Mouse (Mus musculus): ENCODE results near the gene Oit3. TPM values are rescaled to one million over a fixed set of nuclear protein-coding genes. Genes with fewer than 3 reads are reported as not detected.

The Oit3 gene
- polyA plus RNA-seq, 1 experiment from 2014 or later, result 0.82 TPM

DNA sequence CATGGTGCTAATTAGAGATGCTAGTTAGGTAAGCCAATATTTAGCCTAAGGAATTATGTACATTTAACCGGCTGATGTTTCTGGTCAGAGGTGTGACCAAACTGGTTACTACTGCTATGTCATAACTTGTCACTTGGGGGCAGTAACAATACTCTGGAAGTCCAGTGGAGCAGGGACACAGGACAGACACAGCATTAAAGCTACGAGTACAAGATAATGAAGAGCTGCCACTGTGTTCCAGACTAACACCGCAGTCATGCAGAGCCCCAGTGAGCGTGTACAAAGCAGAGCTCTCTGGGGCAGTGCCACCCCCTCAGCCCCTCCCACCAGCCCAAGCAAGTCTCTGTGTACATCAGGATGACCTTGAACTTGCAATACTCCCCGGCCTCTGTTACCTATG lies 10.3 kb upstream of the Oit3 start:
- Histone ChIP-seq H3K9me3 (no peaks in the 10 kb centered on the region), H3K4me3 (no peak overlapping the region), H3K27ac (replicated peaks) (no peak overlapping the region), H3K27me3 (replicated peaks; ENCODE audit: low read depth, poor library complexity, severe bottlenecking) (no peaks in the 10 kb centered on the region), H3K4me1 (peaks cover 9% of the 10 kb centered on the region), H3K36me3 (replicated peaks) (no peaks in the 10 kb centered on the region)
- 56% methylated on average over 5 of the region's 5 CpGs for WGBS
- DNase-seq (ENCODE audit: low spot score), result no peak

DNA sequence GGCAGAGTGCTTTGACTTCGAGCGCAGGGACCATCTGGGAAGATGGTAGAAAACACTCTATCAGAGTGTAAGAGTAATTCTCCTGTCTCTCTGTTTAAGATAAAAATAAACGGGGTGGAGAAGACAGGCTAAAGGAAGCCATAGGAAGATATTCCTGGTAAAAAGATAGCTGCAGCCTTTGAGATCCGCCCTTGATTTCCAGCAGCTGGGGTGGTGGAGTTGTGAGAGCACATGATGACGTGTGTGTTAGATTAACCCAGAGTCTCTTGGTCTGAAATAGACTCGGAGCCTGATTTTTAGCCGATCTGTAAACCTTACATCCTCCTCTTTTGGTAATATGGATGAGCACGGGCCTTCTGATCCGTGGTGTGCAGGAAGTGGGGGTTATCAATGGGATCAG lies 6.0 kb upstream of the Oit3 start:
- H3K36me3 ChIP-seq (replicated peaks), result no peaks in the 10 kb centered on the region
- no peaks in the 10 kb centered on the region for H3K9me3 ChIP-seq
- no peak overlapping the region for H3K4me3 ChIP-seq
- no peaks in the 10 kb centered on the region for H3K27me3 ChIP-seq (replicated peaks; ENCODE audit: low read depth, poor library complexity, severe bottlenecking)
- no peak overlapping the region for H3K27ac ChIP-seq (replicated peaks)
- 74% methylated on average over 9 of the region's 9 CpGs for WGBS
- H3K4me1 ChIP-seq, result peaks cover 26% of the 10 kb centered on the region
- DNase-seq (ENCODE audit: low spot score), result no peak

DNA sequence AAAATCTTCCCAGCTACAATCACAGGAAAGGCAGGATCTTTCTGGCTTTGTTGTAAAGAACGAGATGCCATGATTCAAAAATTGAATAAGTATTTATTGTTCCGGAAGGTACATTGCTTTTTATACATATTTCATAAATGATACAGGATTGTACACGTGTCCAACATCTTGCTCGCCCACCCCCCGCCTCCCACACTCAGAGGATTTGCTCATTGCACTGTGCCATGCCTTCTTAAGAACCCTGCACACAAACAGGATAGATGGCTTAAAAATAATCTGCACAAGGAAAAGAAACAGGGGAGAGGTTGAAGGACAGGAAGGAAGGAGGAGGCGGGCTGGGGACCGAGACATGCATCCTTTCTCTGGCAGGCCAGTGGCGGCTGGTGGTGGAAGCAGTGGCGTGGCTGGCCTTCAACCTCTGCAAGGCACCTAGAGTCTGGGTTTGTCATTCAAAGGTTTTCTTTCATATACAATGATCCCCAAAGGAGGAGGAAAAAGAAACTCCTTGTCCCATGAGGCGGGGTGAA lies 5.4 kb upstream of the Oit3 start:
- Histone ChIP-seq H3K27ac (replicated peaks) (no peak overlapping the region), H3K27me3 (replicated peaks; ENCODE audit: low read depth, poor library complexity, severe bottlenecking) (no peaks in the 10 kb centered on the region), H3K36me3 (replicated peaks) (no peaks in the 10 kb centered on the region), H3K9me3 (no peaks in the 10 kb centered on the region), H3K4me3 (no peak overlapping the region), H3K4me1 (peaks cover 26% of the 10 kb centered on the region)
- no peak for DNase-seq (ENCODE audit: low spot score)
- WGBS, result 78% methylated on average over 10 of the region's 10 CpGs

DNA sequence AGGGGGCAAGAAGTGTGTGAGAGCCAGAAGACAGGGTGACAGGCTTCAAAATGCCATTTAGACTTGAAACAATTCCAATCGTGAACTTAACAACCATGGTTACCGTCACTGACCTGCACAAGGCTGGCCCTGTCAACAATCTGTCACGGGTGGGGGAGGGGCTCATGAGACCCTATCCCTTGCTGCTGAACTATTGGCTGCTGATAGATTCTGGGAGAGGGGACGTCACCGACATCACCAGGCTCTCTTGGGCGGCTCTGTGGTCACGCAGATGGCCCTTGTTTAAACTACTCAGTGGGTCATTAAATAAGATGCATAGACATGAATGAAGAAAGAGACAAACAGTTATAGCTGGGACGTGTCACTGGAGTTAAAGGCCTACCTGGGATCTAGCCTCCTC lies 3.1 kb upstream of the Oit3 start:
- WGBS, result 52% methylated on average over 8 of the region's 8 CpGs
- Histone ChIP-seq H3K9me3 (no peaks in the 10 kb centered on the region), H3K27me3 (replicated peaks; ENCODE audit: low read depth, poor library complexity, severe bottlenecking) (no peaks in the 10 kb centered on the region), H3K4me1 (peaks cover 26% of the 10 kb centered on the region), H3K36me3 (replicated peaks) (no peaks in the 10 kb centered on the region), H3K4me3 (no peak overlapping the region), H3K27ac (replicated peaks) (no peak overlapping the region)
- no peak for DNase-seq (ENCODE audit: low spot score)

DNA sequence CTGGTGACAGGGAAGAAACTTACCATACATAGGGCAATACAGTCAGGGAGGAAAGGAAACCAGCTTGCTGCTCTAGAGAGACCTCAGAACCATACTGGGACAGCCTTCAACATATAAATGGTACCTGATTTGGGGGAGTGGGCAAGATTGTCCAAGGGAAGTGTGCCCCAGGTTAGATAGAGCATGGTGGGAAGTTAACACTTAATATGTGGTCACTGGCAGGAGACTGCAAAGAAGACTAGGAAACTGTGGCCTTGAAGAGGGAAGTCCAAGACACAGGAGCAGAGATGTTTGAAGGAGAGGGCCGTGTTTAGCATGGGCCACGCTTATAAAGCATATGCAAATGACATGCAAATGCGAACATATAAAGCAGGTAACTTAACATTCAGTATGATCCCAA lies 2.5 kb upstream of the Oit3 start:
- no peaks in the 10 kb centered on the region for H3K9me3 ChIP-seq
- no peaks in the 10 kb centered on the region for H3K36me3 ChIP-seq (replicated peaks)
- H3K27ac ChIP-seq (replicated peaks), result no peak overlapping the region
- DNase-seq (ENCODE audit: low spot score), result no peak
- no peak overlapping the region for H3K4me3 ChIP-seq
- 85% methylated on average over 3 of the region's 3 CpGs for WGBS
- no peaks in the 10 kb centered on the region for H3K27me3 ChIP-seq (replicated peaks; ENCODE audit: low read depth, poor library complexity, severe bottlenecking)
- H3K4me1 ChIP-seq, result peaks cover 26% of the 10 kb centered on the region

DNA sequence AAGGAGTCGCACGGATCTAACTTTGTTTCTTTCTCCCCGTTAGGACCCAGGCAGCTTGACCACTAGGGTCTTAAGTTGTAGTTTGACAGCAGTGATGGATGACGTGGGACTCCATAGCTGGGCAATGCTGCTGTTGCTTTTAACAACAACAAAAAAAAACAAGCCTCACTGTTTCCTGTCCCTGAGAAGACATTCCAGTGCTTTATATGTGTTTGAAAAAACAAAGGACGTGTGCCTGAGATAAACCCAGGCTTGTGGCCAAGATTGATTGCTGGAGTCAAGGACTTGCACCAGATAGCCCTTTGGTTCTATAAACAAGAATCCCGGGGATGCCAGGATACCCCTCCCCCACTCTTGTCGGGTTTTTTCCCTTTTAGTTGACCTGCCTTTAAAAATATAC lies 1.6 kb upstream of the Oit3 start:
- Histone ChIP-seq H3K9me3 (no peaks in the 10 kb centered on the region), H3K36me3 (replicated peaks) (no peaks in the 10 kb centered on the region), H3K4me1 (peaks cover 26% of the 10 kb centered on the region), H3K27me3 (replicated peaks; ENCODE audit: low read depth, poor library complexity, severe bottlenecking) (no peaks in the 10 kb centered on the region), H3K4me3 (no peak overlapping the region), H3K27ac (replicated peaks) (no peak overlapping the region)
- DNase-seq (ENCODE audit: low spot score), result no peak
- 51% methylated on average over 7 of the region's 7 CpGs for whole genome bisulfite sequencing

DNA sequence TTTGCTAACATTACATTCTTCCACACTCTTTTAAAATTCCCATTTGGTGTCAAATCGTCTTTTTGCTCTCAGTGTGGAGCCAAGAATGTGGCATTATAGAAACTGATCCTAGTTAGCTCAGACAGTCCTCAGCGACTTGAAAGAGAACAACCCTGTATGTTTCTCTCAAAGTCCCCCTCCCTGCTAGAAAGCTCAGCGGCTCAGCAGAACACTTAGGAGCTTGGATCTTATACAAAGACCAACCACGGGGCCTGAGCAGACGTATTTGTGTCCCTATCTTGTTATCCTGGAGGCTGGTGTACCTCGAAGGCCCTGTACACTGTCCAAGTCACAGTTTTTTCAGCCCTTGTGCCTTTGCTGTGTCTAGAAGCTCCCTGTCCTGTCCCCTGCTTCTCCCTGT lies 1.4 kb downstream of the Oit3 start:
- Histone ChIP-seq H3K4me1 (peaks cover 24% of the 10 kb centered on the region), H3K27ac (replicated peaks) (no peak overlapping the region), H3K27me3 (replicated peaks; ENCODE audit: low read depth, poor library complexity, severe bottlenecking) (no peaks in the 10 kb centered on the region), H3K36me3 (replicated peaks) (no peaks in the 10 kb centered on the region), H3K4me3 (no peak overlapping the region), H3K9me3 (no peaks in the 10 kb centered on the region)
- no peak for DNase-seq (ENCODE audit: low spot score)
- 69% methylated on average over 6 of the region's 6 CpGs for WGBS

DNA sequence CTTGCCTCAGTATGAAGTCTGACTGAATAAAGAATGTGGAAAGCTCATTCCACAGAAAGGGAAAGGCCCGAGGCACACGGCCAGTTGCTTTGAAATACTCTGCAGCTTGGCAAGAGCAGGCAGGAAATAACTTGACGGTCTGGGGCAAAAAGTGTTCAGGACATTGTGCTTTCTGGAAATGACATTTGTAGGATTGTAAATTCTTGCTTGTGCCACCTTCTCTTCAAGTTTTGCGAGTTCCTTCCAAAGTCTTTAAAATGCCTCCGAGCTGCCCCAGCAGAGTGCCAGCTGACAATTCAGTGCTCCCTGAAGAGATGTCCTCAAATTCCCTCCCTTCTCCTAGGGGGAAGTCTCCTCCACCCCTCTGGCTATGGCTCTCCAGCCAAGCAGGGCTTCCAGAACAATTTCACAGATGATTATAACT lies 2.1 kb downstream of the Oit3 start:
- no peaks in the 10 kb centered on the region for H3K36me3 ChIP-seq (replicated peaks)
- DNase-seq (ENCODE audit: low spot score), result no peak
- no peaks in the 10 kb centered on the region for H3K27me3 ChIP-seq (replicated peaks; ENCODE audit: low read depth, poor library complexity, severe bottlenecking)
- H3K27ac ChIP-seq (replicated peaks), result no peak overlapping the region
- H3K4me3 ChIP-seq, result no peak overlapping the region
- H3K9me3 ChIP-seq, result no peaks in the 10 kb centered on the region
- peaks cover 19% of the 10 kb centered on the region for H3K4me1 ChIP-seq
- WGBS, result 50% methylated on average over 5 of the region's 5 CpGs

DNA sequence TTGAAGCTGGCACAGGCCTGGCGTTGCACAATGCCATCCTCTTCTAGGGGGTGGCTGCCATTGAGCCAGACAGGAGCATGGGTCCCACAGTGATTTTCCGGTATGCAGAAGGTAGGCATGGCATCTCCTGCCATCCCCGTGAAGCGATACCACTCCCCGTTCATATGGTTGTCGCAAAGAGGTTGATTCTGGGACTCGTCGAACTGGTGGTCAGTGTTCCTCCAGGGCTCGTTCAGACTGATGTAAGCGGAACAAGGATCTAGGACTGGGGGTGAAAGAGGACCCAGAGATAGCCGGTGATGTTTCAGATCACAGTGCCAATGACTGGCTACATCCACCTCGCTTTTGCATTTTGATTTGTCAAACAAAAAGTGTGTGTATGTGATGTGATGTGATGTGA lies 2.9 kb downstream of the Oit3 start:
- WGBS, result 93% methylated on average over 12 of the region's 12 CpGs
- no peak for DNase-seq (ENCODE audit: low spot score)
- H3K27ac ChIP-seq (replicated peaks), result no peak overlapping the region
- no peak overlapping the region for H3K4me3 ChIP-seq
- H3K36me3 ChIP-seq (replicated peaks), result no peaks in the 10 kb centered on the region
- H3K27me3 ChIP-seq (replicated peaks; ENCODE audit: low read depth, poor library complexity, severe bottlenecking), result no peaks in the 10 kb centered on the region
- no peaks in the 10 kb centered on the region for H3K9me3 ChIP-seq
- H3K4me1 ChIP-seq, result peaks cover 12% of the 10 kb centered on the region

DNA sequence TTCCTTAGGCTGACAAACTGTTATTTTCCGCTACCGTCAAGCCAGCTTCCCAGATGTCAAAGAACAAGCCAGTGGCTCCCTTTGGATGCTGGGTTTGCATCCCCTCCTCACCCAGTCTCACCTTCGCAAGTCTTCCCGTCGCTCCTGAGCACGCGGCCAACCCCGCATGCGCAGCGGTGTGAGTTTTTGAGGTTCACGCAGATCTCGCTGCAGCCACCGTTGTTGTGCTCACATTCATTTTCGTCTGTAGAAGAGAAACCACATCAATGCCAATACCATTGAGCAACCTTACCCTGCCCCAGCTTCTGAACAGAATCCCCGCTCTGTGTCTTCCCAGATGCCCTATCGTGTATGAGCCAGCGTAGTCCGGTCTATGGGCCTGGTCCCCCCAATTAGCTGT lies 5.8 kb downstream of the Oit3 start:
- no peak overlapping the region for H3K4me3 ChIP-seq
- no peak overlapping the region for H3K27ac ChIP-seq (replicated peaks)
- no peaks in the 10 kb centered on the region for H3K36me3 ChIP-seq (replicated peaks)
- no peaks in the 10 kb centered on the region for H3K27me3 ChIP-seq (replicated peaks; ENCODE audit: low read depth, poor library complexity, severe bottlenecking)
- H3K9me3 ChIP-seq, result no peaks in the 10 kb centered on the region
- DNase-seq (ENCODE audit: low spot score), result no peak
- 95% methylated on average over 18 of the region's 18 CpGs for WGBS
- peaks cover 1% of the 10 kb centered on the region for H3K4me1 ChIP-seq

DNA sequence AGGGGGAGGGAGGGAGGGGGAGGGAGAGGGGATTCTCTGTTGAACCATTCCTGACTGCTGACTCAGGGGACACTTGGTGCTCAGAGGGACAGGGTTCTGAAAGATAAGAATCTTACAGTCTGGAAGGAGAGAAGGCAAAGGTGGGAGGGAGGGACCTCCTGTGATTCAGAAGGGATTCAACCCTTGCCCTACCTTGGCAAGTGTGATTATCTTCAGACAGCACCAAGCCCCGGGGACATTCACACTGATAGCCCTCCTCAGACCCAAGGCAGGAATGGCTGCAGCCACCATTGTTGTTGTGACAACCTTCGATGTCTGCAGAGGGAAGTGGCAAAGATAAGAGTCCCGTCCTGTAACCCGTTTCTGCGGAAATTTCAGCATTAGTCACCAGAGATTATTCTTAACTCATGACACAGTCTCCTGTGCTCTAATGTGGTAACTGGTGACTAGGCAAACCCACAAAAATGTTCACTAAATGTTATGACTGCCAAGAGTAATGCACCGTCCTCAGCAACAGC lies 10.8 kb downstream of the Oit3 start:
- no peak for DNase-seq (ENCODE audit: low spot score)
- Histone ChIP-seq H3K4me1 (peaks cover 8% of the 10 kb centered on the region), H3K36me3 (replicated peaks) (no peaks in the 10 kb centered on the region), H3K4me3 (no peak overlapping the region), H3K9me3 (no peaks in the 10 kb centered on the region), H3K27me3 (replicated peaks; ENCODE audit: low read depth, poor library complexity, severe bottlenecking) (no peaks in the 10 kb centered on the region), H3K27ac (replicated peaks) (no peak overlapping the region)
- 69% methylated on average over 6 of the region's 6 CpGs for WGBS

DNA sequence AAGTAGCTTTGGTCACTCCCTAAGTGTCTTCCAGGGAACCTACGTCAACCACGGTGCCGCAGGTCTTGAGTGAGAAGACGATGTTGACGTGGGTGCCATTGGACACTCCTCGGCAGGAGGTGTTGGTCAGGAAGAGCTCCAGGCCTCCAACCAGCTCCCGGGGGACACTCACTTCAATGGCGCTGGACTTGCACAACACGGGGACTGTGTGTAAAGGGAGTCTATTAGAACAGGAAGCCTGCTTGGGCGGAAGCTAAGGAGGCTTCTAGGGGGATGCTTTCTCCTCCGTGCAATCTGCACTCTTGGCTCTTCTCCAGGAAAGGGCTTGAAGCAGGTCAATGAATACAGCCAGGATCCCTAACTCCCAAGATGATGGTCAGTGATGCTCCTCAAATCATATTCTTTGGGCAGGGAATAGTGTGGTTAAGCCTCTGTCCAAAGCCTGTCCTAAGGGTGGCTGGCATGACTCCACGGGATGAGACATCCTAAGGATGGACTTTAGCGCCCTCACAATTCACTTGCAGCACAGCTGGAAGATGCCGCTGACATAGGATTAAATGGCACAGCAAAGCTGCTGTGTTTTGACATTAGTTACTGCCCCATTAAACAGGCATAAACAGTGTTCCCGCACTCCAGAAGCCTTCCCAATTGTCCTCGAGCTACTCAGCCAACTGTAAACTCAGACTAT lies 12.0 kb downstream of the Oit3 start:
- Histone ChIP-seq H3K4me3 (no peak overlapping the region), H3K27me3 (replicated peaks; ENCODE audit: low read depth, poor library complexity, severe bottlenecking) (no peaks in the 10 kb centered on the region), H3K36me3 (replicated peaks) (no peaks in the 10 kb centered on the region), H3K9me3 (no peaks in the 10 kb centered on the region), H3K4me1 (peaks cover 8% of the 10 kb centered on the region), H3K27ac (replicated peaks) (no peak overlapping the region)
- WGBS, result 88% methylated on average over 16 of the region's 16 CpGs
- no peak for DNase-seq (ENCODE audit: low spot score)

DNA sequence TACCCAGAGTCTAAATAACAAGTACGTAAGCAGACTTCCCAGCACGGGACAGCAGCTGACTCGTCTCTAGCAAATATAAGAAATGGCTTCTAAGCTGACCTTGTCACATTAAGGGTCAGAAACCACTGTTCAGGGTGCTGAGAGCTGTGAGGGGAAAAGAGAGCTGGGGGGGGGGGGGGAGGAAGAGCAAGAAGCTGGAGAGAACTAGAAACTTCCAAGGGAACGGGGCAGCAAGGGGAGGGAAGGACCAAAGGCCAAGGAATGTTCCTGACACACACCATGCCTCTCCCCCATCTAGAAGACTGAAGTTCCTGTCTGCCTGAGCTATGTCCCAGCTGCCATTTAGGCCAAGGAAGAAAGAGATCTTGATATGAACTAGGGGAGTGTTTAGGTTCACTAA lies 15.2 kb downstream of the Oit3 start:
- Histone ChIP-seq H3K4me1 (peaks cover 8% of the 10 kb centered on the region), H3K9me3 (no peaks in the 10 kb centered on the region), H3K27ac (replicated peaks) (no peak overlapping the region), H3K27me3 (replicated peaks; ENCODE audit: low read depth, poor library complexity, severe bottlenecking) (no peaks in the 10 kb centered on the region), H3K36me3 (replicated peaks) (no peaks in the 10 kb centered on the region), H3K4me3 (no peak overlapping the region)
- DNase-seq (ENCODE audit: low spot score), result no peak
- WGBS, result 61% methylated on average over 4 of the region's 4 CpGs
